Mouse (Mus musculus): ENCODE measurements around the gene Spsb3. TPM values are rescaled to one million over a fixed set of nuclear protein-coding genes. Genes with fewer than 3 reads are reported as not detected.

Gene Spsb3
- polyA plus RNA-seq, 1 experiment = 47.2 TPM

- 94% methylated on average over 6 of the region's 6 CpGs for WGBS
- H3K4me1 ChIP-seq (ENCODE audit: control insufficient read depth, insufficient read depth, low read length) = peaks cover 4% of the 10 kb centered on the region; the same call in 1 of the 2 replicates
- no peak for TF ChIP-seq POLR2A (IDR thresholded peaks at IDR 0.05; ENCODE audit: borderline replicate concordance, control insufficient read depth, low read depth, low read length)
- no peak overlapping the region for H3K27ac ChIP-seq (ENCODE audit: control insufficient read depth, insufficient read depth, low read depth, low read length, poor library complexity)
- H3K4me3 ChIP-seq (replicated peaks; ENCODE audit: control insufficient read depth, low read depth, low read length) = no peak overlapping the region
Measured at GRCm38 (mm10) chr17:24900014-24900413, 13.6 kb downstream of the Spsb3 start.

GRCm38 (mm10) chr17:24902124-24902523 lies 15.7 kb downstream of the Spsb3 start:
- Histone ChIP-seq H3K4me3 (replicated peaks; ENCODE audit: control insufficient read depth, low read depth, low read length) (no peak overlapping the region), H3K27ac (ENCODE audit: control insufficient read depth, insufficient read depth, low read depth, low read length, poor library complexity) (peak overlapping the region; percentile 39), H3K4me1 (ENCODE audit: control insufficient read depth, insufficient read depth, low read length) (peaks cover 4% of the 10 kb centered on the region; the same call in 1 of the 2 replicates)
- TF ChIP-seq POLR2A (IDR thresholded peaks at IDR 0.05; ENCODE audit: borderline replicate concordance, control insufficient read depth, low read depth, low read length) (no peak), CTCF (IDR thresholded peaks at IDR 0.05; ENCODE audit: control insufficient read depth, insufficient read depth, low read length) (no peak)
- WGBS = 84% methylated on average over 5 of the region's 5 CpGs

GRCm38 (mm10) chr17:24902671-24903474 lies 16.4 kb downstream of the Spsb3 start:
- WGBS = 52% methylated on average over 9 of the region's 9 CpGs
- H3K27ac ChIP-seq (ENCODE audit: control insufficient read depth, insufficient read depth, low read depth, low read length, poor library complexity) = peak overlapping the region; percentile 85
- H3K4me1 ChIP-seq (ENCODE audit: control insufficient read depth, insufficient read depth, low read length) = peaks cover 4% of the 10 kb centered on the region; the same call in 1 of the 2 replicates
- peak overlapping the region; percentile 13 for H3K4me3 ChIP-seq (replicated peaks; ENCODE audit: control insufficient read depth, low read depth, low read length)
- TF ChIP-seq CTCF (IDR thresholded peaks at IDR 0.05; ENCODE audit: control insufficient read depth, insufficient read depth, low read length) = peak; percentile 57
- TF ChIP-seq POLR2A (IDR thresholded peaks at IDR 0.05; ENCODE audit: borderline replicate concordance, control insufficient read depth, low read depth, low read length) = no peak

- Histone ChIP-seq H3K4me3 (replicated peaks; ENCODE audit: control insufficient read depth, low read depth, low read length) (no peak overlapping the region), H3K27ac (ENCODE audit: control insufficient read depth, insufficient read depth, low read depth, low read length, poor library complexity) (peak overlapping the region; percentile 18; the same call in 1 of the 2 replicates), H3K4me1 (ENCODE audit: control insufficient read depth, insufficient read depth, low read length) (peaks cover 4% of the 10 kb centered on the region; the same call in 1 of the 2 replicates)
- WGBS = 94% methylated on average over 9 of the region's 9 CpGs
- TF ChIP-seq CTCF (IDR thresholded peaks at IDR 0.05; ENCODE audit: control insufficient read depth, insufficient read depth, low read length) (no peak), POLR2A (IDR thresholded peaks at IDR 0.05; ENCODE audit: borderline replicate concordance, control insufficient read depth, low read depth, low read length) (no peak)
Measured at GRCm38 (mm10) chr17:24903767-24904166, 17.3 kb downstream of the Spsb3 start.

- Histone ChIP-seq H3K4me3 (replicated peaks; ENCODE audit: control insufficient read depth, low read depth, low read length) (no peak overlapping the region), H3K27ac (ENCODE audit: control insufficient read depth, insufficient read depth, low read depth, low read length, poor library complexity) (no peak overlapping the region), H3K4me1 (ENCODE audit: control insufficient read depth, insufficient read depth, low read length) (peaks cover 2% of the 10 kb centered on the region; the same call in 1 of the 2 replicates)
- 94% methylated on average over 2 of the region's 2 CpGs for WGBS
- TF ChIP-seq CTCF (IDR thresholded peaks at IDR 0.05; ENCODE audit: control insufficient read depth, insufficient read depth, low read length) (no peak), POLR2A (IDR thresholded peaks at IDR 0.05; ENCODE audit: borderline replicate concordance, control insufficient read depth, low read depth, low read length) (no peak)
Measured at GRCm38 (mm10) chr17:24907591-24907990, 21.1 kb downstream of the Spsb3 start.

- Histone ChIP-seq H3K27ac (ENCODE audit: control insufficient read depth, insufficient read depth, low read depth, low read length, poor library complexity) (no peak overlapping the region), H3K4me1 (ENCODE audit: control insufficient read depth, insufficient read depth, low read length) (no peaks in the 10 kb centered on the region), H3K4me3 (replicated peaks; ENCODE audit: control insufficient read depth, low read depth, low read length) (no peak overlapping the region)
- TF ChIP-seq CTCF (IDR thresholded peaks at IDR 0.05; ENCODE audit: control insufficient read depth, insufficient read depth, low read length) (no peak), POLR2A (IDR thresholded peaks at IDR 0.05; ENCODE audit: borderline replicate concordance, control insufficient read depth, low read depth, low read length) (no peak)
Measured at GRCm38 (mm10) chr17:24913984-24914383, 27.5 kb downstream of the Spsb3 start.

GRCm38 (mm10) chr17:24923246-24923645 lies 36.8 kb downstream of the Spsb3 start:
- WGBS = 88% methylated on average over 1 of the region's 1 CpGs
- H3K4me1 ChIP-seq (ENCODE audit: control insufficient read depth, insufficient read depth, low read length) = no peaks in the 10 kb centered on the region
- TF ChIP-seq POLR2A (IDR thresholded peaks at IDR 0.05; ENCODE audit: borderline replicate concordance, control insufficient read depth, low read depth, low read length) (no peak), CTCF (IDR thresholded peaks at IDR 0.05; ENCODE audit: control insufficient read depth, insufficient read depth, low read length) (no peak)
- no peak overlapping the region for H3K4me3 ChIP-seq (replicated peaks; ENCODE audit: control insufficient read depth, low read depth, low read length)
- no peak overlapping the region for H3K27ac ChIP-seq (ENCODE audit: control insufficient read depth, insufficient read depth, low read depth, low read length, poor library complexity)

GRCm38 (mm10) chr17:24929506-24929905 lies 43.1 kb downstream of the Spsb3 start:
- H3K4me1 ChIP-seq (ENCODE audit: control insufficient read depth, insufficient read depth, low read length) = no peaks in the 10 kb centered on the region
- no peak for TF ChIP-seq CTCF (IDR thresholded peaks at IDR 0.05; ENCODE audit: control insufficient read depth, insufficient read depth, low read length)
- no peak for TF ChIP-seq POLR2A (IDR thresholded peaks at IDR 0.05; ENCODE audit: borderline replicate concordance, control insufficient read depth, low read depth, low read length)
- H3K27ac ChIP-seq (ENCODE audit: control insufficient read depth, insufficient read depth, low read depth, low read length, poor library complexity) = no peak overlapping the region
- no peak overlapping the region for H3K4me3 ChIP-seq (replicated peaks; ENCODE audit: control insufficient read depth, low read depth, low read length)
- WGBS = 81% methylated on average over 1 of the region's 1 CpGs

Data from bone marrow, adult 2 months (tissue).